Mouse (Mus musculus): ENCODE data around the gene Gm19935. TPM values are rescaled to one million over a fixed set of nuclear protein-coding genes. Genes with fewer than 3 reads are reported as not detected.

Gene Gm19935
- total RNA-seq, 2 experiments from 2014 or later = 1.7 to 2.9 TPM

DNA sequence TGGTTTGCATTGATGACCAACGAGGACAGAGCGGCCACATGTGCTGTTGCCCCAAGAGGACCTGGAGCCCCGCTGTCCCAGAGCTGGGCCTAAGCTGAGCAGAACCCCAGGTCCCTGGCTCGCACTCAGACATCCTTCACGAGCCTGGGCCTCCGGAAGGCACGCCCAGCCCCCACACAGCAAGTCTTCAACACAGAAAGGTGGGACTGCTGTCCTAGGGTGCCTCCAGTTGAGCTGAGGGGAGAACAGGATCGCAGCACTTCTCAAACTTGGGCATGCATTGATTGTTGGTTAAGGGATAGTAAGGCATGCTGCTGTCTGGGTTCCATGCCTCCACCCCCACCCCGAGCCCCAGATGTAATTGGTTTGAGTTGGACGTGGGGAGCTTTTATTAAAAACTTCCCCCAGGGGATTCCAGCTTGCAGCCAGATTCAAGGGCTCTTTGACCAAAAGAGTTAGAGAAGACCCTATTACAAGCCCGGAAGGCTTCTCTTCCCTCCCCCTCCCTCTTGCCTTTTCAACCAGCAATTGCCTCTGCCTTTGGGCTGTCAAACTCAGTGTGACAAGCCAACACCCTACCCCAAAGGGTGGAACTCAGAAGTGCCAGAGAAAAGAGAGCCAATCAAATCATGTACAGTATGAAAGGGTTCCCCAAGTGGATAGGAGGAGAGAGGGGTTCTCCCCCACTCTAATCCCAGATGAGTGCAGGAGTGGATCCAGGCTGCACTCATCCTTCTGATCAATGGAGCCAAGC lies 12.0 kb upstream of the Gm19935 start:
- DNase-seq = no peak

DNA sequence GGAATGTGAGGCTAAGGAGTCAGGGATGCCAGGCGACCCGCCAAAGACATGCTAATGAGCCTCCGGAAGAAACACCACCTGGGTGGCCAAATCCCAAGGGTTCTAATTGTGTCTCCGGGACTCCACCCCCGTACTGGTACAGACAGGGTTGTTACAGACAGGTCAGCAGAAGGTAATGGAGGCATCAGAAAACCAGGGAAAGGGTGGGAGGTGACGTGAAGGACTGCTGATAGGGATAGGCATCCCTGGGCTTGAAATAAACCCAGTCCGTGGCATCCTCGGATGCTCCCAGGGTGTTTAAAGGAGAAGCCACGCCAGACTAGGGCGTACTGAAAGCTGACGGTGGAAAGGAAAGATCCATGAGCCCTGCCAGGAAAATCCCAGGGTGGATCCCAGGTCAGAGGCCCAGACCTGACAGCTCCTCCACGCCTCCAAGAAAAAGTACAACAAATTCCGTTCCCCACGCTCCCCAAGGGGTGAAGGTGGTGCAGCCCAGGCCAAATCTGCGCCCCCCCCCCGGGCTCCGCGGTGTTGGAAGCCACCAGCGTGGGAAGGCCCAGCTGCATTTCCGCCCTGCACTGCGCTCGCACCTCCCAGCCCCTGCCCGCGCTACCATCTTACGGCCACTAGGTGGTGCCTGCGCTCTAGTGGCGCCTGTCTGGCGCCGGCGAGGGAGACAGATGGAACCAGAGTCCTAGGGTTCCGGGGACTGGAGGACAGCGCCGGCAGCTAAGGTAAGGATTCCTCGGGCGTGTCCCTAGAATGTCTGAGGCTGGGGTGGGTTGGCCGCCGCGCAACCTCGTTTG lies 11.2 kb upstream of the Gm19935 start, which contains the start of gene Chd9:
Gene Chd9, plus strand, starts transcription at position 172 of the 806 bp plus-strand sequence.
- peak; percentile 97 to 98 for DNase-seq

DNA sequence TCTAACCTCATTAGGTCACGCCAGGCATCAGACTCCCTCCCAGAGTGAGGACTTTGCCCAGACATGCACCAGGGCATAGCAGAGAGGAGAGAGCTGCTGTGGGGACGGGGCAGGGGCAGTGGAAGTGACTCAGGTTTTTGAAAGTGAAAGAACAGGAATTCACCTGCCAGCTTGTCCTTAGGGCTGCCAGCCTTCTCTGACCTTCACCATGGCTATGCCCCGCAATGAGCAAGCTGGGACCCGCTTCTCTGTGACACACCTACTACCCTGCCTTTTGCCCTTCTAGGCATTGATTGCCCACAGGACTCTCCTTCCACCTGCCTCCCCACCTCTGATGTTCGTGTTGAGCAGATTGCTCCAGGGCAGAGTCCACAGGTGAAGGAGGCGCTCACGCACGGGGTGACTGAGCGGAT lies 8.3 kb upstream of the Gm19935 start:
- DNase-seq = no peak

DNA sequence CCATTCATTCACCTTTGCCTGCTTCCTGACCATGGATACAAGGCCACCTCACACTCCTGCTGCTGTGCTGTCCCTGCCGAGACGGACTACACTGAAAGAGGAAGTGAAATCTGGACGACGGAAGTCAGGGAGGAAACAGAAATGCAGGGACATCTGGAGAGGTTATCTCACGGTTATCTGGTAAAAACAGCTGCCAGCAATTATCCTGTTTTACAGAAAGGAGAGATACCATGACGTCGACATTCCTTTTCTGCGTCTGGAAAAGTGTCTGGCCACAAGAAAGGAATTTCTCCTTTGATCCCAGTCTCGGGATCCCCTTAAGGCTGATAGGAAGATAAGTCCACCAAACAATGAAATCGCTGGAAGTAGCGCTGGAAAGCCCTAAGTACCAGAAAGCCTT lies 5.2 kb upstream of the Gm19935 start:
- no peak for DNase-seq

DNA sequence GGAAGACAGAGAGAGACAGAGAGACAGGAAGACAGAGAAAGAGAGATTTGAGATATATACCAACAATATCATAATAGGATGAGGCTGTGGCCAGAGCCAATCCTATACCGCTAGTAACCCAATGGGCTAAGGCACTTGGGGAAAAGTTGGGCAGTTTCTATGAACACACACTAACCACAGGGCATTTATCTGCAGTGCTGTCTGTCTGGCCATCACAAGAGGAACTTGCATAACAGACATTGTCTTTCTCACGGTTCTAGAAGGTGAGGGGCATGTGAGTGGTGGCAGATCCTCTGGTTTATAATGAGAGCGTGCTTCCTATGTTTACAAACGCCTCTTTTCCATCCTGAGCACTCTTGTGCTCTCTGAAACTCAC lies 3.1 kb upstream of the Gm19935 start:
- no peak for DNase-seq

DNA sequence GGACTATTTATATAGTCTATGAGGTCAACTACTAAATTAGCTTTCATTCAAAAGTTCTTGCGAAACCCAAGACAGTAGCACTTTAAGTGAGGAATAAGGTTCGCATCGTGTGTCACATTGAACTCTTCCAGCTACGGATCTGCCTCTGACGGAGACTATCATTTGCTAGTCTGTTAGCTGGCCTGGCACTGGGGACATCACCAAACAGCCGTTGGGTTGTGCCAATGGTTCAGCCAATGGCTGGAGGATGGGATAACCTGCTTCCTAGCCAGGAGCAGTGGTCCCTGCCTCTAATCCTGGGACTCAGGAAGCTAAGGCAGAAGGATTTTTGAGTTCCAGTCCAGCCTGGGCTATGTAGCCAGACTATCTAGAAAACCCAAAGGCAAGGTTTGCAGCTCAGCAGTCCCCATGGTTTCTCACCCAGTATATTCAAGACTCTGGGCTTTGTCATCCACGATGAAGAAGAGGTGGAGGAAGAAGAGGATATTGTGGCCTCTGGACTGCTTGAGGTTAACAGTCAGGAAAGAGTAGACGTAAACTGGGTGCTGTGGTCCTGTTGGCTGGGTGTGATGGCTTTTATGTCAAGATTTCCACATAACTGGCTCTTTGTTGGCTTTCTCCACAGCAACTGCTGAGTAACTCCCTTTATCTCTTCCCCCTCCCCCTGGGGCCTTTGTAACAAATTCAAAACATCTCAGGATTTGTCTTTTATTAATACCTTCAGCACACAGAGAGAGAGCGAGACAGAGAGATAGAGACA lies 2.5 kb upstream of the Gm19935 start:
- DNase-seq = no peak

DNA sequence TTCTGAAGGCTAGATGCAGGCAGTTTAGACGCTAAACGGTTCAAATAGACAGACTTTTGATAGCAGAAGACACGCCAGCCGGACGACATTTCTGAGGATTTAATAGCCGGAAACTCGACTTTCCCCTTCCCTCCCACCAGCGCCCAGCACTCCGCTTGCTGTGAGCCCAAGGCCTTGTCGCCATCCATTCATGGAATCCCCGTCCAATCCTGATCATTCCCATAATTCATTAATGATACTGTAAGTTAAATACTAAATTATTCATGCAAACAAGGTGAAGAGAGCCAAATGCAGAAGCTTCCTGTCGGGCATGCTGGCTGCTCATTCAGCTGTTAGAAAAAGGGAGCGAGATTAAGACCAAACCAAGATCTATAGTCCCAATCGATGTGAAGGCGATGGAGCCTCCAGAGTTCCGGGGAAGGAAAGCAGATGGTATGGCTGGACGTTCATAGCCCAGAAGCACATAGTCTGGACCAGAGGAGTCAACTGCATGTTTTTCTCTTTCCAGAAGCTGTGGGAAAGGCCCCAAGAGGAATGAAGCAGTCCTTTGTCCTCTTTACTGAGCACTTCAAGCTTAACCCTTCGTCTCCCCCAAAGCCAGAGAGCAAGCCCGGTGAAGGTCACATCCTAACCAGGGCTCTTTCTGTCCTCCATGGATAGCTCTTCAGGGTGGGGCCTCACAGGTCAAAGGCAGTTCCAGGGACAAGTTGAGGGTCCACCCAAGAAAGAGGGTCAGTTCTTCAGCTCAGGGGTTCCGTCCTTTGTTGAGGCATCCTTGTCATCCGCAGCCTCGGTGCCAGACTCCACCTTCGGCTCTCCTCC lies 921 bp downstream of the Gm19935 start:
- DNase-seq = no peak

DNA sequence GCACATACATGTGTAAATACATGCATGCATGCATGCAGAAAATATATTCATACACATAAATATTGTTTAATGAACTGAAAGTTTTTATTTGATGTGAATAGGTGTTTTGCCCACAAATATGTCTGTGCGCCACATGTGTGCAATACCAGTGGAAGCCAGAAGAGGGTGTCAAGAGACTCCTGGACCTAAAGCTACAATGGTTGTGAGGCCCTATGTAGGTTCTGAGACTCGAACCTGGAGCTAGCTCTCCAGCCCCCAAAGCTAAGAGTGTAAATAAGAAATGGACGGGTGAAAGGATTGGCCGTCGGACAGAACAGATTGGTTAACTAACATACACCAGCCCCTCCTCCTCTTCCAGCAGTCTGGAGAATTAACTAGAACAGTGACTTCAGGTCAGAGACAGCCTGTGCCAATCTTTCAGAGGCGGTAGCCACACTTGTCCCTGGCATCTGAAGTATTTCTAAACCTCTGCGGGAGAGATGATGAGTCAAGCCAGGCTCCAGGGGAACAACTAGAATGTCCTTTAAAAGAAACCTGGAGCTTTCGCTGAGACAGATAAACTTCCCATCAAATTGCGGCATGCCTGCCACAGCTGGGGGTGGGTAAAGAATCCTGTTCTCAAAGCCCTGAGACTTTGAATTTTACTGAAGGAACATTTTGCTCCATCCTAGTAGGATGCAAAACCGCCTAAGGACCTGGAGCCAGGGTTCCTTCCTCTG lies 3.4 kb downstream of the Gm19935 start:
- DNase-seq = no peak

DNA sequence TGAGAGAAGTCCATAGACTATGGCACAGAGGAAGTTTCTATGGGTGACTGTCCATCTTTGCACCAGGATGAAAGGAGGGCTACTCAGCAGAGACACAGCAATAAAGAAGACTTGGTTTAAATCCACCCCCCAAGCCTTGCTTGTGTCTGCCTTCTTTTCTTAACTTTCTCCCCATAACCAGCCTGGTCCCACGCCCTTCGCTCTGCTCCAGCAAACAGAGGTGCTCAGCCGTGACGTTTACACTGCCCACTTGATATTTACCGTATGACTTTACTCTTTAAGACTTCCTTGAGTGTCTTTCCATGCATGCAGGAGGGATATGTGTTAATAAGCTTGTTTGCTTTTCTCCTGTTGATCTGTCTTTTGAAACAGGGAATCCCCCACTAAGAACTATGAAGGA lies 17.7 kb downstream of the Gm19935 start:
- no peak for DNase-seq

DNA sequence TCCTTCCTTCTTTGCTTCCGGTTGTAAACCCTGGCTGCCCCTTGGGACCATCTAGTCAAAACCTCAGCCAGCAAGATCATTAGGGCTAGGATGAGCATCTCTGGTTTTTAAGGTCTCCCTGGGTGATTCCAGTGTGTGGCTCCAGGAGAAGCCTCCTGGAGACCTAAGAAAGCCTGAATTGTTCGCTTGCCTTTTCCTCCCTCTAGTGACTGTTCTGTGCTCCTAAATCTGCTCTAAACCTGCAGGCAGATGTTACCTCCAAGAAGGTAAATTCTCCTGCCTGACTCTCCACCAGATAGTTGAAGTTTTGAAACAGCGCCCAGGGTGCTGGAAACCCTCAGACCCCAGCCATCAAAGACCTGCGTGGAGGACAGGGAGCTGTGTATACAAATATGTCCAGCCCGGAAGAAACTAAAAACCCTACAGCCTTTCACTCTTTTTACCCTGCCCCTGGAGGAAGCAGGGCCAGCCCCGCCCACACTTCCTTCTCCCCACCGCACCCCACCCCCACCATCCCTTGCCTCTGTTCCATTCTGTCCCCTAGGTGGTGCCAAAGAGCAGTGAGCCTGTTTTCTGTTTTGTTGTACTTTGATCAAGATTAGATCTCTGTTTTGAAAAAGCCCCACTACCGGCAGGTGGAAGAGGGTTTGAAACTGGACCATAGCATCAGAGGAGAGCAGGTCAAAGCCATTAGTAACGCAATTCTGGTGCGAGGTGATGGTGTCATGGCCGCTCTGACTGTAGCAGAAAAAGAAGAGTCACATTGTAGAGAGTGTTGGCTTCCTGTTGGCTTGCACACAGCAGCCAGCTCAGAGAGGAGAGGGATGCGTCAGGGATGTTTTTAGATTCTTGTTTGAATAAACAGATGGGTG lies 22.0 kb downstream of the Gm19935 start:
- peak in 1 of 2 experiments; percentile 43 for DNase-seq

DNA sequence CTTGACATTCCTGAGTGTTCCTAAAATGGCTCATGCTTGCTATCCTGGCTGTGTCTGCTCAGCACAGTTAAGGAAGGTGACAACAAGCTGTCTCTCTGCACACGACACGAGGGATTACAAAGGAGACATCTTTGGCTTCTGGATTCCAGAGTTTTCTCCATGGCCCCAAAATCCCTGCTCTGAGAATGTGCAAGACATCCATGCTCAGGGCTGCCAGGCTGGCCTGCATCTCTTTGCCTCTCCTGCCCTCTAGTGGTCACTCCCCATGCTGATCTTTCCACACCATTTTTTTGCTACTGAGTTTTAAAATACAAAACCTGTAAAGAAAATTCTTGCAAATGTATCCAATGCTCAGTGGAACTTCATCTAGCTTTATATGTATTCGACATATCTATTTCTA lies 23.5 kb downstream of the Gm19935 start:
- DNase-seq = peak; percentile 74 to 76

DNA sequence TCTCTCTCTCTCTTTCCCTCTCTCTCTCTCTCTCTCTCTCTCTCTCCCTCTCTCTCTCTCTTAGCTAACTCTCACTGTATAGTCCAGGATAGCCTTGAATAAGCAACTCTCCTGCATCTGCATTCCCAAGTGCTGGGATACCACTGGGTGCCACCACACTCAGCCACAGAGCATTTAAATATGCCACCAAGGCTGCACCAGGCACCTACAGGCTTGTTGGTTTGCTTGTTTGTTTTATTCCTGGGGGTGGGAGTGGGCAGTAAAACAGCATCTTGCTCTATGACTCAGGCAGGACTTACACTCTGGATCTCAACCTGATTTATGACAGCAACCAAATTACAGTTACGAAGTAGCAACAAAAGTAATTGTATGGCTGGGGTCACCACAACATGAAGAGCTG lies 25.6 kb downstream of the Gm19935 start:
- no peak for DNase-seq

DNA sequence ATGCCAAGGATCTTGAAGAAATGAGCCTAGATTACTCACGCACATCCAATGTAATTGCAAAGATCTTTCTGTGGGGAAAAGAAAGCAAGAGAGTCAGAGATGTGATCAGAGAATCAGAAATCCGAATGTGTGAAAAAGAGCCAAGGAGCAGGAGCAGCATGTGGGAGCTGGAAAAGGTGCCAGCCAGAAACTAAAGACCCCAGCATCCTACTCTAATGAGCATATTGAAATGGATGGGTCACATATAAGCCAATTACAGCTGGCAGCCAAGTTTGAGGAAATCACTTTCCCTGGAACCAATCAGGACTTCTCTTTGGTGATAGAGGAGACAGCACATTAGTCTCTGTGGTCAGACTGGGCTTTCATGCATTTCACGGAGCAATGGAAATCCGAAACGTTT lies 47.4 kb downstream of the Gm19935 start:
- no peak for DNase-seq

Small RNA genes lying within 50 kb of the gene (microRNA-seq; reads per million reads assigned to microRNA genes)
- 0 reads per million in 2 experiments for gene Gm44382

Other genes starting within 250 kb of the Gm19935 start
- gene Chd9, start 11.0 kb upstream of the Gm19935 start, total RNA-seq (2021) = 100 to 1,000 TPM; 238 to 258 TPM